Mouse (Mus musculus) limb, embryonic 14.5 days (tissue): ENCODE measurements around the gene Slc39a11. TPM values are rescaled to one million over a fixed set of nuclear protein-coding genes. Genes with fewer than 3 reads are reported as not detected.
A peak's percentile ranks its signal among the peaks of the same experiment; 100 is the strongest.

Experiments used
- ATAC-seq: fragments of 200-750 bp; cut with Nextera tagmentation; 2 replicates; pipeline ENCODE4 v1.8.0; 2017; ENCODE audit warnings: low read depth, moderate number of reproducible peaks, moderate TSS enrichment; ENCODE audit not compliant: low FRiP score
- DNase-seq: peaks from one replicate; pipeline ENCODE4 v3.0.0-alpha.2; 2015; ENCODE audit warnings: low spot score
- H3K27ac ChIP-seq: fragments of 300-500 bp; sonication (generic); replicated peaks from 2 replicates; pipeline ENCODE4 v1.5.1; 2014; ENCODE audit warnings: low read depth, mild to moderate bottlenecking, low read length, moderate library complexity, mixed read lengths
- H3K27me3 ChIP-seq: fragments of 300-500 bp; sonication (generic); 2 replicates; pipeline ENCODE4 v1.6.1; 2014; ENCODE audit warnings: low read length, mixed read lengths; ENCODE audit not compliant: control insufficient read depth, insufficient read depth
- H3K36me3 ChIP-seq: fragments of 300-500 bp; sonication (generic); 2 replicates; pipeline ENCODE4 v1.6.1; 2014; ENCODE audit warnings: mild to moderate bottlenecking, low read length, moderate library complexity, mixed read lengths; ENCODE audit not compliant: control insufficient read depth, insufficient read depth
- H3K4me1 ChIP-seq: fragments of 300-500 bp; sonication (generic); 2 replicates; pipeline ENCODE4 v1.6.1; 2014; ENCODE audit warnings: antibody characterized with exemption, low read length, mixed read lengths; ENCODE audit not compliant: control insufficient read depth, insufficient read depth
- H3K4me2 ChIP-seq: fragments of 300-500 bp; sonication (generic); replicated peaks from 2 replicates; pipeline ENCODE4 v1.6.1; 2014; ENCODE audit warnings: low read depth, mild to moderate bottlenecking, low read length, moderate library complexity; ENCODE audit not compliant: severe bottlenecking
- H3K4me3 ChIP-seq: fragments of 300-500 bp; sonication (generic); replicated peaks from 2 replicates; pipeline ENCODE4 v1.5.1; 2014; ENCODE audit warnings: low read length
- H3K9ac ChIP-seq: fragments of 300-500 bp; sonication (generic); 2 replicates; pipeline ENCODE4 v1.6.1; 2014; ENCODE audit warnings: mild to moderate bottlenecking, low read depth, low read length, moderate library complexity; ENCODE audit not compliant: severe bottlenecking
- H3K9me3 ChIP-seq: fragments of 300-500 bp; sonication (generic); 2 replicates; pipeline ENCODE4 v1.6.1; 2016; ENCODE audit warnings: low read length; ENCODE audit not compliant: control insufficient read depth
- POLR2A ChIP-seq: fragments of 200-500 bp; IDR thresholded peaks from 2 replicates; pipeline ENCODE4 v1.8.0; 2012; ENCODE audit warnings: inconsistent platforms, mild to moderate bottlenecking, moderate library complexity, borderline replicate concordance; ENCODE audit not compliant: insufficient read depth, insufficient read length; ENCODE audit errors: extremely low read depth
- WGBS: fragments of 180-500 bp; shearing (Covaris S2); extraction: QIAGEN DNeasy Blood & Tissue Kit; methylation state at CpG from one replicate; pipeline ENCODE4 v1.1.7; 2014; 5-methylcytosine and 5-hydroxymethylcytosine counted together
- polyA plus RNA-seq, 2 experiments: library from polyadenylated mRNA; depleted of rRNA in 1 of 2; stranded (reverse) in 1 of 2; unstranded in 1 of 2; fragments of >200 nt; fragmentation: Nextera tagmentation in 1 of 2; extraction: Ambion mirVana in 1 of 2; gene quantifications; 2 replicates each; pipeline versions ENCODE4 v1.2.1 to v1.2.3; 2012 to 2014

Gene Slc39a11
- polyA plus RNA-seq, 2 experiments: 17.2 to 24.5 TPM

DNA sequence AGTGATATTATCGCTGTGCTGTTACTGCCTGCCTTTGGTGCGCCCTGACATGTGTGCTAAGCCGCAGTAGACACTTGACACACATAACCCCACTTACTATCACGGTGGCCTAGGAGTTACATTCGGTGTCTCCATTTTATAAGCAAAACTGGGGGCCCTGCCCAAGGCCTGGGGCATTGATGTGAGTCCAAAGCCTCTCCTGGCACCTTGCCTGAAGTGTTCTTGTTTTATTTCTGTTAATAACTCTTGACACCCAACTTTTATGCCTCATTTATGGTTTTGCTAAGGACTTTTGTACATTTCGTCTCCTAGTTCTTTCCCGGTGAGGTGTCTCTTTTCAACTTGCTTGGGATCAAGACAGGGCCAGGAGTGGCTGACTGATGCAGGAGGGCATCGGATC is 373.4 kb downstream of the Slc39a11 start:
- Histone ChIP-seq H3K4me2 (no peak overlapping the region), H3K9me3 (no peaks in the 10 kb centered on the region), H3K36me3 (no peaks in the 10 kb centered on the region), H3K4me3 (no peak overlapping the region), H3K27me3 (no peaks in the 10 kb centered on the region), H3K9ac (no peak overlapping the region), H3K27ac (no peak overlapping the region), H3K4me1 (peaks cover 34% of the 10 kb centered on the region)
- 79% methylated on average over 8 of the region's 8 CpGs for WGBS
- DNase-seq: no peak
- no peak for TF ChIP-seq POLR2A
- no peak for ATAC-seq

DNA sequence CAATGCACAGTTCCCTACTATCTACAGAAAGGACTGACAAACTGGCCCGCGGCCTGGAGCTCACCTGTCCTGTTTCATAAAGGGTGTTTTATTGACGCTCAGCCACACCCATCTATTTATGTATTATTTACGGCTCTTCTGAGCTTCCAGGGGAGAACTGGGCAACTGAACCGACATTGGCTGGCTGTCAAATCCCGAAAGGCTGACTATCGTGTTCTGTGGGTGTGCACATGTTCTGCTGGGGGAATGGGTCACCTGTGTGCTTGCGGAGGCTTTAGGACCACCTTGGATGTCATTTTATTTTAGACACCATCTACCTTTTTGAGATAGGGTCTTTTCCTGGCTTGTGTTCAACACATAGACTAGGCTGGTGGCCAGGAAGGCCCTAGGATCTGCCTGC is 375.8 kb downstream of the Slc39a11 start:
- ATAC-seq: no peak
- 54% methylated on average over 8 of the region's 8 CpGs for WGBS

DNA sequence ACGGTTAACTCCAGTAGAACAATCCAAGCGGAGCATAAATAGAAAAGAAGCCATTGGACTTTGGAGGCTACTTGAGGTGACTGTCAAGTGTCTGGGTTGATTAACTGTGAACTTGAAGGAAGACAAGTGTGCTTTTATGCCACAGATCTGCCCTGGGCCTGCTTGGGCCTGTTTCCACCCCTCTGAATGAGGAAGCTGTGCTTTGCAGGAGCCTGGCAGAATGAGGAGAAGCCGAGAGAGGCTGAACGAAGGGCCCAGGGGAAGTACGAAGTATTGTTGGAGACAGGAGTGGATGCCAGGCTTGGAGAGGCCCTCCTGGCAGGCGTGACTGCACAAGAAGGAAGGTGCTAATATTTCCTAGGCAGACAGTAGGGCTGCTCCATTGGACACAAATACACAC is 378.0 kb downstream of the Slc39a11 start:
- Histone ChIP-seq H3K9ac (no peak overlapping the region), H3K27me3 (no peaks in the 10 kb centered on the region), H3K4me1 (peaks cover 26% of the 10 kb centered on the region), H3K4me3 (no peak overlapping the region), H3K36me3 (no peaks in the 10 kb centered on the region), H3K9me3 (no peaks in the 10 kb centered on the region), H3K27ac (no peak overlapping the region), H3K4me2 (no peak overlapping the region)
- no peak for DNase-seq
- ATAC-seq: no peak
- WGBS: 70% methylated on average over 6 of the region's 6 CpGs
- no peak for TF ChIP-seq POLR2A

More for the DNA sequence above, 375.8 kb downstream of the Slc39a11 start:
- Histone ChIP-seq H3K36me3 (no peaks in the 10 kb centered on the region), H3K4me3 (no peak overlapping the region), H3K9ac (no peak overlapping the region), H3K27me3 (no peaks in the 10 kb centered on the region), H3K4me2 (no peak overlapping the region), H3K9me3 (no peaks in the 10 kb centered on the region), H3K27ac (peak overlapping the region; percentile 64), H3K4me1 (peaks cover 34% of the 10 kb centered on the region)
- no peak for TF ChIP-seq POLR2A
- DNase-seq: no peak

DNA sequence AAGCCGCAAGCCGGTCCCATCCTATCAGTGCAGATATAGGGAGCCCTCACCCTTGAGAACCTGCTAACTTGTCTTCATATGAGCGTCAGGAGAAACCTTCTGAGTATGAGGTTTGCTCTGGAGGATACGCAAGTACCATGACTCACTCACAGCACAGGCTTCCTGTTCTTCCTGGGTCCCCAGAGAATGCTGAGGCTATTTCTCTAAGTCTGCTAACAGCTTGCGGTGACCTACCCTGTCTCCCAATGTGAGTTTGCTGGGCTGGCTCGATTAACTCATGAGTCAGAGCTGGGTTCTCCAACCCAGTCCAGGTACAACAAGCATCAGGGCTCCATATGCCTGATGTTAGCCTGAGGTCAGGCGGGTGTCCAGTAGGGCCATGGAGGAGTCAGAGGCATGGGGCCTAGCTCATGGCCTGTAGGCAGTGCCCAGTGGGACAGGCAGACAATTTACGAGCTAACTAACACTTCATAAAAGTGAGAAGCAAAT is 381.0 kb downstream of the Slc39a11 start:
- Histone ChIP-seq H3K27ac (no peak overlapping the region), H3K27me3 (no peaks in the 10 kb centered on the region), H3K4me2 (no peak overlapping the region), H3K9me3 (no peaks in the 10 kb centered on the region), H3K9ac (no peak overlapping the region), H3K4me3 (no peak overlapping the region), H3K4me1 (peaks cover 17% of the 10 kb centered on the region), H3K36me3 (no peaks in the 10 kb centered on the region)
- no peak for ATAC-seq
- no peak for TF ChIP-seq POLR2A
- DNase-seq: no peak
- WGBS: 79% methylated on average over 8 of the region's 8 CpGs

DNA sequence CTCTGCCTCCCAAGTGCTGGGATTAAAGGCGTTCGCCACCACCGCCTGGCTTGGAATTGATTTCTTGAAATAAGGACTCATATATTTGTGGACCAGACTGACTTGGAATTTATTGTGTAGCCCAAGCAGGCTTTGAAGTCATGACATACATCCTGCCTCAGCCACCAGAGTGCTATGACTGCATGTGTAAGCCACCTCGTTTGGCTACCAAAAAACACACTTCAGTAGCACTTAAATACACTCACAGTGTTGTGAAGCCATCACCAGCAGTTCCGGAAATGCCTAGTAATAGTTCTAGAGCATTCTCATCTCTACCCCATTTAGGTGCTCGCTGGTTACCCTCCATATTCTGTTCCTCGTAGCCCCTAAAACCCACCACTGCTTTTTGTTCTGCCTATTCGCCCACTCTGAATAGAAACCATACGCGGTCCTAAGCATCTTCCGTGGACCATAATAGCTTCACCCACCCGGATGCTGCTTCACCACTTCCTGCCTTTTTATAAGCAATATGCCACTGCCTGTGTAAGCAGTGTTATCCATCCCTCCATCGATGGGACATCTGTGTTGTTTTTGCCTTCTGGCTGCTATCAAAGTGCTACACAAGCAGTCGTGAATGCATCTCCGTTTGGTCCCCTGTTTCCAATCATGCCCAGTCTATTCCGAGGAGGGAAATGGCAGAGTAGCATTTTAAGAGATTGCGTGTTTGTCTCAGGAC is 382.2 kb downstream of the Slc39a11 start:
- WGBS: 63% methylated on average over 17 of the region's 17 CpGs
- ATAC-seq (no peak), DNase-seq (no peak)
- Histone ChIP-seq H3K27ac (no peak overlapping the region), H3K9ac (no peak overlapping the region), H3K27me3 (no peaks in the 10 kb centered on the region), H3K4me1 (peaks cover 5% of the 10 kb centered on the region; the same call in 1 of the 2 replicates), H3K9me3 (no peaks in the 10 kb centered on the region), H3K4me3 (no peak overlapping the region), H3K4me2 (no peak overlapping the region), H3K36me3 (no peaks in the 10 kb centered on the region)
- no peak for TF ChIP-seq POLR2A
